Mouse (Mus musculus) kidney, embryonic 14.5 days (tissue): ENCODE results near the gene Cfap43. TPM values are rescaled to one million over a fixed set of nuclear protein-coding genes. Genes with fewer than 3 reads are reported as not detected.

Experiments
- ATAC-seq: fragments of 200-750 bp; cut with Nextera tagmentation; 2 replicates; pipeline ENCODE4 v1.8.0; 2017; ENCODE audit warnings: moderate number of reproducible peaks, mild to moderate bottlenecking, moderate TSS enrichment, moderate library complexity; ENCODE audit not compliant: low FRiP score, low TSS enrichment
- H3K27ac ChIP-seq: fragments of 300-500 bp; sonication (generic); 2 replicates; pipeline ENCODE4 v1.5.1; 2014; ENCODE audit warnings: low read depth, mild to moderate bottlenecking, low read length, moderate library complexity, mixed read lengths
- H3K27me3 ChIP-seq: fragments of 300-500 bp; sonication (generic); 2 replicates; pipeline ENCODE4 v1.6.1; 2014; ENCODE audit warnings: mild to moderate bottlenecking, low read length; ENCODE audit not compliant: control insufficient read depth, insufficient read depth
- H3K36me3 ChIP-seq: fragments of 300-500 bp; sonication (generic); 2 replicates; pipeline ENCODE4 v1.6.1; 2014; ENCODE audit warnings: low read length, mixed read lengths; ENCODE audit not compliant: control insufficient read depth, insufficient read depth
- H3K4me1 ChIP-seq: fragments of 300-500 bp; sonication (generic); 2 replicates; pipeline ENCODE4 v1.6.1; 2014; ENCODE audit warnings: low read length, mixed read lengths; ENCODE audit not compliant: control insufficient read depth, insufficient read depth
- H3K4me2 ChIP-seq: fragments of 300-500 bp; sonication (generic); replicated peaks from 2 replicates; pipeline ENCODE4 v1.6.1; 2014; ENCODE audit warnings: low read depth, mild to moderate bottlenecking, low read length
- H3K4me3 ChIP-seq: fragments of 300-500 bp; sonication (generic); 2 replicates; pipeline ENCODE4 v1.5.1; 2014; ENCODE audit warnings: mild to moderate bottlenecking, low read length
- H3K9ac ChIP-seq: fragments of 300-500 bp; sonication (generic); 2 replicates; pipeline ENCODE4 v1.6.1; 2014; ENCODE audit warnings: low read depth, mild to moderate bottlenecking, low read length, moderate library complexity
- H3K9me3 ChIP-seq: fragments of 300-500 bp; sonication (generic); 2 replicates; pipeline ENCODE4 v1.6.1; 2016; ENCODE audit warnings: low read length; ENCODE audit not compliant: control insufficient read depth
- WGBS: fragments of 180-500 bp; shearing (Covaris S2); extraction: QIAGEN DNeasy Blood & Tissue Kit; methylation state at CpG from one replicate; pipeline ENCODE4 v1.1.7; 2014; 5-methylcytosine and 5-hydroxymethylcytosine counted together
- polyA plus RNA-seq: library from polyadenylated mRNA; unstranded; fragments of >200 nt; fragmentation: Nextera tagmentation; extraction: Ambion mirVana; gene quantifications from 2 replicates; pipeline ENCODE4 v1.2.1, GENCODE M21; 2014

Gene Cfap43
- polyA plus RNA-seq, 1 experiment from 2014 or later: 0.03 TPM

DNA sequence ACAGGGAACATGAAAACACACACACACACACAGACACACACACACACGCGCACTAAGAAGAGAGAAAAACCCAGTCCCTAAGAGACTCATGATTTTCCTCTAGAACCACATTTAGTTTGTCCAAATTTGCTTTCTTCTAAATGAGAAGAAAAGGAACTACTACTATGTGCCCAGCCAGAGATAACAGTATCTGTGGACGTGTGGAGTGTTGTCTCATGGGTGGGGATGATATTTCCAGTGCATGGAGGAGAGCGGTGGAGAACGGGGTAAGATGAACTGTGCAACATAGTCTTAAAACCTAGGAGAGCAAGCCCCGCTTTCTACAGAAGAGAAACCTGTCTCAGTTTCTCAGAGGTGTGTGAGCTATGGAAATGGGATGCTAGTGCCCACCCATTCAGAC, 135.2 kb downstream of the Cfap43 start:
- ATAC-seq: no peak
- 89% methylated on average over 6 of the region's 6 CpGs for WGBS
- H3K9ac ChIP-seq: no peak overlapping the region
- H3K4me3 ChIP-seq: no peak overlapping the region
- H3K27ac ChIP-seq: no peak overlapping the region
- H3K27me3 ChIP-seq: no peaks in the 10 kb centered on the region
- H3K4me1 ChIP-seq: no peaks in the 10 kb centered on the region
- H3K36me3 ChIP-seq: no peaks in the 10 kb centered on the region
- no peaks in the 10 kb centered on the region for H3K9me3 ChIP-seq
- no peak overlapping the region for H3K4me2 ChIP-seq

DNA sequence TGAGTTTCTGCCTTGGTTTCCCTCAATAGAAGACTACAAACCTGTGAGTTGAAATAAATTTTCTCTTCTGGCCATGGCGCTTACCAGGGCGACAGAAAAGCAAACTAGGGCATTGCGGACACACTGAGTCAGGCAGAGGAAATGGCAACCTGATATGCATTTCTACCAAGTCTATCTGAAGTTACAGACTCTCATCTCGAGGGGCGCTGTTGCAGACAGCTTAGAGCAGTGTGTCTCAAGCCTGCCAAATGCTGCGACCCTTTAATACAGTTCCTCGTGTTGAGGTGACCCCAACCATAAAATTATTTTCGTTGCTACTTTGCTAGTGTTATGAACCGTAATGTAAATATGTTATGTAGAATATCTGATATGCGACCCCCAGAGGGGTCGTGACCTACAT, 138.1 kb downstream of the Cfap43 start:
- ATAC-seq: no peak
- Histone ChIP-seq H3K4me3 (no peak overlapping the region), H3K4me1 (no peaks in the 10 kb centered on the region), H3K9me3 (no peaks in the 10 kb centered on the region), H3K27me3 (no peaks in the 10 kb centered on the region), H3K9ac (no peak overlapping the region), H3K4me2 (no peak overlapping the region), H3K36me3 (no peaks in the 10 kb centered on the region), H3K27ac (no peak overlapping the region)
- WGBS: 72% methylated on average over 11 of the region's 11 CpGs

GRCm38 (mm10) chr19:47780145-47780544, 138.9 kb downstream of the Cfap43 start:
- Histone ChIP-seq H3K27me3 (no peaks in the 10 kb centered on the region), H3K36me3 (no peaks in the 10 kb centered on the region), H3K4me3 (no peak overlapping the region), H3K9me3 (no peaks in the 10 kb centered on the region), H3K27ac (no peak overlapping the region), H3K4me2 (no peak overlapping the region), H3K9ac (no peak overlapping the region), H3K4me1 (no peaks in the 10 kb centered on the region)
- WGBS: 89% methylated on average over 7 of the region's 7 CpGs
- no peak for ATAC-seq

DNA sequence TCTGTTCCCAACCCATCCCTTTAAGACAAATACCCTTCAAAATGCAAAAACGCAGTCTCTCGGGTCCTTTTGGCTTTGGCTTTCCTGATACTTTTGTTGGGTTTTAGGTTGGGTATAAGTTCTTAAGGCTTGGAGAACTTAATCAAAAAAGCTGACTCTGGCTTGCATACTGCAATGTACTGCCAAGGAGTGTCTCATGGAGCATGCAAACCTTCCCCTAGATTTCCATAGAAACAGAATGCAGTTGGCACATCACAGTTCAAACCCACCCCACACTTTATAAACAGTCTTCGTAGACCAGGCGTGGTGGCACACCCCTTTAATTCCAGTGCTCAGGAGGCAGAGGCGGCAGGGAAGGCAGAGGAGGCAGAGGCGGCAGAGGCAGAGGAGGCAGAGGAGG, 141.2 kb downstream of the Cfap43 start:
- 80% methylated on average over 6 of the region's 6 CpGs for WGBS
- Histone ChIP-seq H3K4me3 (no peak overlapping the region), H3K9me3 (no peaks in the 10 kb centered on the region), H3K27ac (no peak overlapping the region), H3K4me2 (no peak overlapping the region), H3K9ac (no peak overlapping the region), H3K27me3 (no peaks in the 10 kb centered on the region), H3K36me3 (no peaks in the 10 kb centered on the region), H3K4me1 (no peaks in the 10 kb centered on the region)
- no peak for ATAC-seq

DNA sequence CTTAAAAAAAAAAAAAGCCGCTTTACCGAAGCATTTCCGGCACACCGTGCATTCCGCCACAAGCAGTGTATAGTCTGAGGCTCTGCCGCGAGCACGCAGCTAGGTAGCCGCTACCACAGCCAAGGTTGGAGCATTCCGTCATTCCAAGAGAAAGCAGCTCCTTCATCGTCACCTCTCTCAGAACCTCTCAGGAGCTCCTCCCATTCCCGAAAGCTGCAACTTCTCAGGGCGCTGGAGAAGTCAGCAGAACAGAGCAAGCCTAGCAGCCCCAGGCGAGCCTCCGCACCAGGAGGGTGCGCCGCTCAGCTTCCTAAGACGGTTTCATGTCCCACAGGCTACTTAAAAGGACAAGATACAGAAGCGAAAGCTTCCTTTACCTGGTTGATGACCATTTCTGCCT, 163.5 kb downstream of the Cfap43 start:
- Histone ChIP-seq H3K9ac (no peak overlapping the region), H3K4me2 (no peak overlapping the region), H3K27ac (no peak overlapping the region), H3K9me3 (no peaks in the 10 kb centered on the region), H3K36me3 (no peaks in the 10 kb centered on the region), H3K27me3 (no peaks in the 10 kb centered on the region), H3K4me1 (no peaks in the 10 kb centered on the region), H3K4me3 (no peak overlapping the region)
- ATAC-seq: no peak
- 77% methylated on average over 19 of the region's 19 CpGs for WGBS

- 72% methylated on average over 9 of the region's 9 CpGs for WGBS
Observed at GRCm38 (mm10) chr19:47754931-47755330, 164.2 kb downstream of the Cfap43 start.

DNA sequence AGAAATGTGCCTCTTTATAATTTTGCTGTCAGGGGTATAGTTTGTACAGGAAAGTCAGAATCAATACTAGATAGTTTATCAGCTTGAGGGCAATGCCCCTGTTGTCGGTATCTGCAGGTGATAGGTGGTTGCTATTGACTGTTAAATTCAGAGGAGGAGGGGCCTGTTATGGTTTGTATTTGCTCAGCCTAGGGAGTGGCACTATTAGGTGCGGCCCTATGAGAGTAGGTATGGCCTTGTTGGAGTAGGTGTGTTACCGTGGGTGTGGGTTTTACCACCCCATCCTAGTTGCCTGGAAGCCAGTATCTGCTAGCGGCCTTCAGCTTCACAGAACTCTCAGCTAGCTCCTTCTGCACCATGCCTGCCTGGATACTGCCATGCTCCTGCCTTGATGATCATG, 165.2 kb downstream of the Cfap43 start:
- Histone ChIP-seq H3K4me2 (no peak overlapping the region), H3K9ac (no peak overlapping the region), H3K27me3 (no peaks in the 10 kb centered on the region), H3K4me1 (no peaks in the 10 kb centered on the region), H3K4me3 (no peak overlapping the region), H3K27ac (no peak overlapping the region), H3K36me3 (no peaks in the 10 kb centered on the region), H3K9me3 (no peaks in the 10 kb centered on the region)
- no peak for ATAC-seq
- WGBS: 96% methylated on average over 4 of the region's 4 CpGs

More at GRCm38 (mm10) chr19:47754931-47755330, 164.2 kb downstream of the Cfap43 start:
- Histone ChIP-seq H3K9me3 (no peaks in the 10 kb centered on the region), H3K36me3 (no peaks in the 10 kb centered on the region), H3K4me2 (no peak overlapping the region), H3K4me1 (no peaks in the 10 kb centered on the region), H3K27ac (no peak overlapping the region), H3K27me3 (no peaks in the 10 kb centered on the region), H3K4me3 (no peak overlapping the region), H3K9ac (no peak overlapping the region)
- no peak for ATAC-seq

GRCm38 (mm10) chr19:47752456-47752855, 166.6 kb downstream of the Cfap43 start:
- Histone ChIP-seq H3K27me3 (no peaks in the 10 kb centered on the region), H3K27ac (no peak overlapping the region), H3K36me3 (no peaks in the 10 kb centered on the region), H3K9ac (no peak overlapping the region), H3K9me3 (no peaks in the 10 kb centered on the region), H3K4me3 (no peak overlapping the region), H3K4me1 (no peaks in the 10 kb centered on the region), H3K4me2 (no peak overlapping the region)
- ATAC-seq: no peak
- 84% methylated on average over 9 of the region's 9 CpGs for WGBS

GRCm38 (mm10) chr19:47750391-47750790, 168.7 kb downstream of the Cfap43 start:
- WGBS: 43% methylated on average over 5 of the region's 5 CpGs
- Histone ChIP-seq H3K9me3 (no peaks in the 10 kb centered on the region), H3K4me1 (no peaks in the 10 kb centered on the region), H3K4me3 (no peak overlapping the region), H3K4me2 (no peak overlapping the region), H3K27ac (no peak overlapping the region), H3K9ac (no peak overlapping the region), H3K27me3 (no peaks in the 10 kb centered on the region), H3K36me3 (no peaks in the 10 kb centered on the region)
- no peak for ATAC-seq

DNA sequence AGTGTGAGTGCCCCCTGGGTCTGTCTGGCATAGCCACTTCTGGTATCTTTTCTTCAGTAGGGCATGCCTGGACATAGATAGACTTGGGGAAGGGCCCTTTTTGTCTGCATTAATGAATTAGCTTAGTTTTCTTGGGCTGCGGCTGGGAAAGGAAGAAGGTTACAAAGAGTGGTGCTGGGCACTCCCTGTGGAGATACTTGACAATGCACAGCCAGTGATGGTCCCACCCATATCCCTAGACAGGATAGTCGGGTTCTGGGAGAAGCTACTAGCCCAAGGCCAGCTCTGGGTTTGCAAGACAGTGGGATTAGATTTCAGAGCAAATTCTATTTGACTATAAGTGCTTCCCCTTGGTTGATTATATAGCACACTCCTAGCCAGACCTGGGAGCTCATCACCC, 170.1 kb downstream of the Cfap43 start:
- Histone ChIP-seq H3K36me3 (no peaks in the 10 kb centered on the region), H3K27ac (no peak overlapping the region), H3K4me3 (no peak overlapping the region), H3K9ac (no peak overlapping the region), H3K27me3 (no peaks in the 10 kb centered on the region), H3K9me3 (no peaks in the 10 kb centered on the region), H3K4me1 (no peaks in the 10 kb centered on the region), H3K4me2 (no peak overlapping the region)
- WGBS: 88% methylated on average over 2 of the region's 2 CpGs
- ATAC-seq: no peak
